Mouse (Mus musculus) left cerebral cortex, postnatal 25 days (tissue): ENCODE results near the gene Fbxo24. TPM values are rescaled to one million over a fixed set of nuclear protein-coding genes. Genes with fewer than 3 reads are reported as not detected.

Experiments used
- DNase-seq, 2 experiments: peaks; one replicate each; pipeline ENCODE4 v3.0.0; 2022; ENCODE audit warnings: low spot score in 2 of 2, mixed read lengths in 1 of 2
- intact Hi-C: fragments of 180-260 bp; cut with DNase I; formaldehyde crosslinking; loops from one replicate; pipeline ENCODE4 v1.15.1; 2025
- total RNA-seq, 2 experiments: library from RNA; stranded (reverse); gene quantifications; 2 replicates each; pipeline ENCODE4 v1.2.3; 2021

The Fbxo24 gene
- total RNA-seq, 2 experiments from 2014 or later, result 0.18 to 0.21 TPM

DNA sequence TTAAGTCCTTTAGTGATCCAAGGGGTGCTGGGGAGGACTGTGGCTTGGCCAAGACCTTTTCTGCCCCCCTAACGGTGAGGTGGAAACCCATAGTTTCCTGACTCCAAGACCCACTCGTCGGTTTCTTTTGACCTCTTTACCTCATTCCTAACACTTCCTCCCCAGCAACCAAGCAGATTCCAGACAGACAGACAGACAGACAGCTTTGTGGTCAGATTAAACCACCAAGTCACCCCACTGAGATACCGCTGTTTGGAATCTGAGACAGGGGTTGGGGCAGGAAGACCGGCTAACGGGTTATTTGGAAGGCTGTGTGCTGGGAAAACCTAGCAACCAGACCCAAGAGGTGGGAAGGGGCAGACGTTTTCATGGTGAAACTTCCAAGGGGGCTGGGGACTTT is 58.6 kb downstream of the Fbxo24 start:
- DNase-seq, result no peak
- intact Hi-C loops, result no loop called here

DNA sequence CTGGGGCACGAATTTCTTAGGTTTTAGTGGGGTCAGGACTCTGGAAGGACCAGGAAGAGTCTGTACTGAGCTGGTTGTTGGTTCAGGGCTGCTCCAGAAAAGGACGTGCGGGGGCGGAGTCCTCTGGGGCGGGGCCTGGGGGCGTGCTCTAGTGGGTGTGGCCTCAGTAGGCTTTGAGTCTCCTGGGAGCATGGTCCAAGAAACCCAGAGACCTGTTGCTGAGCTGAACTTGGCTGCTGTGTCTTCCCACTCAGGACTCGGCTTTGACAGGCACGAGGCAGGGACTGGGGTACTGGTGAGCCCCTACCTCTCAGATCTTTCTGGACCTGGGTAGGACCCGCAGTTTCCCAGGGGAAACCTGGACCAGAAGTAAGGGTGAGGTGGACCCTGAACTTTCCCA is 59.1 kb downstream of the Fbxo24 start, which contains the start of gene Tfr2:
Gene Tfr2, plus strand, starts transcription at position 176 of the 400 bp plus-strand sequence.
- no peak for DNase-seq
- intact Hi-C loops, result no loop called here

DNA sequence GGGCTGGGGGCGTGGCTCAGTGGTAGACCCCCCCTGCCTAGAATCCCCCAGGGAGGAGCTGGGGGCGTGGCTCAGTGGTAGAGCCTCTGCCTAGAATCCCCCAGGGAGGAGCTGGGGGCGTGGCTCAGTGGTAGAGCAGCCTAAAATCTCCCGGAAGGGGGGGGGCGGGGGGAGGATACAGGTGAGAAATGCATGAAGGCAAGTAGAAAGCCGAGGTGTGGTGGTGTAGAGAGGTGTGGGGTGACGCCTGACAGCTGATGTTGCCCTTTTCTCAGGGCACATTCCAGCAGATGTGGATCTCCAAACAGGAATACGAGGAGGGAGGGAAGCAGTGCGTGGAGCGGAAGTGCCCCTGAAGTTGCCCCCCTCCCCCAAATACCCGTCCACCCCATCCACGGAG is 59.8 kb downstream of the Fbxo24 start:
- DNase-seq, result no peak
- intact Hi-C loops, result no loop called here

DNA sequence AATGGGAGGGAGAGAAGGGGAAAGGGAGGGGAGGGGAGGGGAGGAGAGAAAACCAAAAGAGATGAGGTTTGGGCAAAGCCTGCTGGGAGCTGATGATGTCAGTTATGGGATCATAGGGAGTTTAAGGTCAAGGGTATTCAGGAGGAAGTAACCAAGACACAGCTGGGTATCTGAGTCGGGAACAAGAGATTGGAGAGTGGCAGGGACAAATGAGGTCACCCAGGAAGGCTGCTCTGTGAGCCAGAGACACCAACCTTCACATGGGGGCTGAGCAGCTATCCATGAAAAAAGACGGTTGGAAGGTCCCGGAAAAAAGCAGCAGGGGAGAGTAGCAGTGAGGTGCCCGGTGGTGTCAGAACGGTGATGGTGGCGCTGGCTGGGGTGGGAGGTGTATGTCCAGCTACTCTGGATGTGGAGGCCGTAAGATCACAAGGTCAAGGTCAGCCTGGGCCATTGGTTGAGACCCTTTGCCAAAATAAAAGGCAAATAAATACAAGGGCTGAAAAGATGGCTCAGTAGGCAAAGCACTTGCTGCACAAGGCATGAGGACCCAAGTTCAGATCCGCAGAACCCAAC is 60.5 kb downstream of the Fbxo24 start:
- DNase-seq, result no peak
- intact Hi-C loops, result no loop called here

DNA sequence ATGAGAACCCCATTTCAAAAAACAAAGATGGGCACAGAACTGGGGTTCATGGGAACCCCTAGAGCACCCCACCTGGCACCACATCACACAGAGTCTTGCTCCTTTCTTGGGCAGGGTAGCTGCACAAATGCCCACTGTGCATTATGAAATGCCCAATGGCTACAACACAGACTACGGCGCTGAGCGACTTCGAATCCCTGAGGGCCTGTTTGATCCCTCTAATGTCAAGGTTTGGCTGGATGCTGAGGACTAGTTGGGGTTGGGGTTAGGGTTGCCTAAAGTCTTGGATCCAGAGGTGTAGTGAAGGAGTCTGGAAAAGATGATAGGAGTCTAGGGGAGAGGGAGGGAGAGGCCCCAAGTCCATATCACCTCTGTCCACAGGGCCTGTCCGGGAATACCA is 62.4 kb downstream of the Fbxo24 start:
- no peak for DNase-seq
- intact Hi-C loops, result no loop called here

GRCm38 (mm10) chr5:137565744-137566143 is 63.1 kb downstream of the Fbxo24 start:
- DNase-seq, result no peak

GRCm38 (mm10) chr5:137562965-137563364 is 65.8 kb downstream of the Fbxo24 start:
- DNase-seq, result peak; percentile 47 to 78
- intact Hi-C loops, result no loop called here

More at GRCm38 (mm10) chr5:137565744-137566143, 63.1 kb downstream of the Fbxo24 start:
- intact Hi-C loops, result no loop called here

Other genes with a start within 250 kb of the Fbxo24 start
- gene Zan, start 151.9 kb downstream of the Fbxo24 start, total RNA-seq, result under 1 TPM; 0.16 to 0.32 TPM
- 10 to 100 TPM; 30.2 to 37.0 TPM for gene Pop7, start 126.5 kb downstream of the Fbxo24 start, total RNA-seq
- 10 to 100 TPM; 39.9 to 48.6 TPM for gene Gigyf1, start 110.5 kb downstream of the Fbxo24 start, total RNA-seq
- not detected for gene Epo, start 95.8 kb downstream of the Fbxo24 start, total RNA-seq
- 100 to 1,000 TPM; 662 to 684 TPM for gene Gnb2, start 95.5 kb downstream of the Fbxo24 start, total RNA-seq
- gene Actl6b, start 75.5 kb downstream of the Fbxo24 start, total RNA-seq, result 100 to 1,000 TPM; 109 to 118 TPM
- gene Tfr2, start 59.2 kb downstream of the Fbxo24 start, total RNA-seq, result 1 to 10 TPM; 8.1 to 8.9 TPM
- gene Mospd3, start 27.9 kb downstream of the Fbxo24 start, total RNA-seq, result 10 to 100 TPM; 18.2 to 22.2 TPM
- 10 to 100 TPM; 12.1 to 13.7 TPM for gene Pcolce, start 15.2 kb downstream of the Fbxo24 start, total RNA-seq
- gene Lrch4, start 119 bp upstream of the Fbxo24 start, total RNA-seq, result 10 to 100 TPM; 12.2 to 13.5 TPM
- gene Gm20605, start 173 bp upstream of the Fbxo24 start, total RNA-seq, result 10 to 100 TPM in 1 of 2 experiments, 1 to 10 TPM in 1; 9.2 to 11.8 TPM
- 1 to 10 TPM; 2.3 to 4.7 TPM for gene Sap25, start 12.3 kb upstream of the Fbxo24 start, total RNA-seq
- under 1 TPM in 1 of 2 experiments, not detected in 1; 0.32 TPM for gene Irs3, start 16.7 kb upstream of the Fbxo24 start, total RNA-seq
- gene Agfg2, start 55.7 kb upstream of the Fbxo24 start, total RNA-seq, result 10 to 100 TPM; 40.0 to 43.9 TPM
- 10 to 100 TPM; 69.0 to 73.4 TPM for gene Nyap1, start 112.6 kb upstream of the Fbxo24 start, total RNA-seq
- gene Tsc22d4, start 116.7 kb upstream of the Fbxo24 start, total RNA-seq, result 100 to 1,000 TPM; 173 to 195 TPM
- 10 to 100 TPM; 23.4 to 27.1 TPM for gene Ppp1r35, start 149.8 kb upstream of the Fbxo24 start, total RNA-seq
- 10 to 100 TPM; 41.4 to 45.0 TPM for gene Mepce, start 158.7 kb upstream of the Fbxo24 start, total RNA-seq
- gene Zcwpw1, start 158.8 kb upstream of the Fbxo24 start, total RNA-seq, result 1 to 10 TPM; 4.6 to 6.7 TPM
- gene Pilra, start 207.3 kb upstream of the Fbxo24 start, total RNA-seq, result 1 to 10 TPM in 1 of 2 experiments, under 1 TPM in 1; 0.92 to 1.2 TPM
- gene Pilrb1, start 229.1 kb upstream of the Fbxo24 start, total RNA-seq, result not detected
- gene Pilrb2, start 242.8 kb upstream of the Fbxo24 start, total RNA-seq, result not detected